In genomic region chrX:73877014-73877413, GRCm38 (mm10) we compare ENCODE assay signal across 18 mouse cellular contexts. TPM values are rescaled to one million over a fixed set of nuclear protein-coding genes. Genes with fewer than 3 reads are reported as not detected.
DNase-seq lines count a peak whose midpoint lies in the region; ATAC-seq and TF ChIP-seq lines count a peak whose summit lies in the region.
"Had no signal": no experiment of that assay in that cellular context is flagged by ENCODE, and none has a peak within 500 bp of the region (broad histone marks: within the 10 kb centered on the region; RNA-seq: fewer than 3 reads in every experiment).

No protein-coding gene starts in this region.

- no peak overlapping the region for H3K27ac ChIP-seq in midbrain, embryonic 13.5 days
- no peak overlapping the region for H3K27ac ChIP-seq in midbrain, embryonic 11.5 days (ENCODE audit: low read depth, low read length)
- no peak overlapping the region for H3K27ac ChIP-seq in forebrain, postnatal 0 days (ENCODE audit: low read depth, low read length)
- H3K27ac ChIP-seq in neural tube, embryonic 15.5 days (replicated peaks): no peak overlapping the region
- H3K27ac ChIP-seq: kidney, postnatal 0 days; left cerebral cortex, adult 2 months; limb, embryonic 12.5 days; liver, embryonic 13.5 days had no signal

- 64% methylated on average over 1 of the region's 1 CpGs for WGBS in midbrain, embryonic 13.5 days
- 94% methylated on average over 1 of the region's 1 CpGs for WGBS in midbrain, embryonic 11.5 days
- WGBS in forebrain, postnatal 0 days: 84% methylated on average over 1 of the region's 1 CpGs
- WGBS in neural tube, embryonic 15.5 days: 79% methylated on average over 1 of the region's 1 CpGs

- H3K4me2 ChIP-seq in midbrain, embryonic 13.5 days (replicated peaks): peak overlapping the region; percentile 43
- H3K4me2 ChIP-seq in midbrain, embryonic 11.5 days: no peak overlapping the region
- H3K4me2 ChIP-seq in forebrain, postnatal 0 days (ENCODE audit: low read depth): peak overlapping the region; percentile 34
- peak overlapping the region; percentile 32 for H3K4me2 ChIP-seq in neural tube, embryonic 15.5 days
- H3K4me2 ChIP-seq: limb, embryonic 12.5 days; liver, embryonic 13.5 days had no signal

- H3K4me1 ChIP-seq in midbrain, embryonic 13.5 days (replicated peaks): peaks cover 46% of the 10 kb centered on the region
- peaks cover 2% of the 10 kb centered on the region; the same call in 1 of the 2 replicates for H3K4me1 ChIP-seq in midbrain, embryonic 11.5 days (ENCODE audit: control insufficient read depth, insufficient read depth, low read length)
- H3K4me1 ChIP-seq in forebrain, postnatal 0 days (ENCODE audit: insufficient read depth): no peaks in the 10 kb centered on the region
- H3K4me1 ChIP-seq in neural tube, embryonic 15.5 days: peaks cover 18% of the 10 kb centered on the region

- H3K27me3 ChIP-seq in midbrain, embryonic 13.5 days: no peaks in the 10 kb centered on the region
- H3K27me3 ChIP-seq in midbrain, embryonic 11.5 days (ENCODE audit: control insufficient read depth, insufficient read depth, low read length): peaks cover 8% of the 10 kb centered on the region
- H3K27me3 ChIP-seq in forebrain, postnatal 0 days (ENCODE audit: insufficient read depth, low read length): no peaks in the 10 kb centered on the region
- no peaks in the 10 kb centered on the region for H3K27me3 ChIP-seq in neural tube, embryonic 15.5 days (replicated peaks)

- no peak for ATAC-seq in midbrain, embryonic 13.5 days
- ATAC-seq in midbrain, embryonic 11.5 days (ENCODE audit: low FRiP score): no peak
- ATAC-seq in forebrain, postnatal 0 days: no peak
- peak; percentile 68 for ATAC-seq in megakaryocyte progenitor cell, adult 5-6 weeks (replicated peaks; ENCODE audit: poor library complexity)
- no peak for ATAC-seq in neural tube, embryonic 15.5 days (ENCODE audit: low FRiP score)
- ATAC-seq: intestine, embryonic 16.5 days had no signal

- TF ChIP-seq CTCF in forebrain, postnatal 0 days (IDR thresholded peaks at IDR 0.05; ENCODE audit: low read depth): no peak

- no peaks in the 10 kb centered on the region for H3K9me3 ChIP-seq in midbrain, embryonic 13.5 days
- no peaks in the 10 kb centered on the region for H3K9me3 ChIP-seq in midbrain, embryonic 11.5 days (ENCODE audit: control insufficient read depth, low read length)
- H3K9me3 ChIP-seq in forebrain, postnatal 0 days (ENCODE audit: low read length): no peaks in the 10 kb centered on the region
- H3K9me3 ChIP-seq in neural tube, embryonic 15.5 days (replicated peaks): no peaks in the 10 kb centered on the region
- H3K9me3 ChIP-seq: limb, embryonic 12.5 days; liver, embryonic 13.5 days had no signal

- H3K4me3 ChIP-seq in midbrain, embryonic 13.5 days (replicated peaks): peak overlapping the region; percentile 13; the same call in 1 of the 2 replicates
- no peak overlapping the region for H3K4me3 ChIP-seq in midbrain, embryonic 11.5 days (ENCODE audit: low read depth, low read length)
- no peak overlapping the region for H3K4me3 ChIP-seq in forebrain, postnatal 0 days (ENCODE audit: low read depth, low read length)
- no peak overlapping the region for H3K4me3 ChIP-seq in neural tube, embryonic 15.5 days (replicated peaks)
- H3K4me3 ChIP-seq: left cerebral cortex, adult 2 months; limb, embryonic 12.5 days; liver, embryonic 13.5 days had no signal

- no peaks in the 10 kb centered on the region for H3K36me3 ChIP-seq in midbrain, embryonic 13.5 days
- H3K36me3 ChIP-seq in midbrain, embryonic 11.5 days (ENCODE audit: control insufficient read depth, insufficient read depth, low read length): no peaks in the 10 kb centered on the region
- no peaks in the 10 kb centered on the region for H3K36me3 ChIP-seq in forebrain, postnatal 0 days (ENCODE audit: insufficient read depth)
- no peaks in the 10 kb centered on the region for H3K36me3 ChIP-seq in neural tube, embryonic 15.5 days
- H3K36me3 ChIP-seq: limb, embryonic 12.5 days; liver, embryonic 13.5 days had no signal

- no peak for DNase-seq in midbrain, embryonic 11.5 days (ENCODE audit: low spot score, missing footprints)
- no peak for DNase-seq in forebrain, postnatal 0 days
- DNase-seq in embryo, embryonic 10.5 days (ENCODE audit: low spot score): no peak
- no peak for DNase-seq in kidney, adult 9 months
- DNase-seq in left cerebral cortex, adult 8-10 months (ENCODE audit: low spot score in 2 of 2): no peak
- DNase-seq: cerebellum, adult 9-10 months; gastrocnemius, postnatal 14 days; liver, embryonic 13.5 days; thymus, postnatal 25 days had no signal

- H3K9ac ChIP-seq in midbrain, embryonic 13.5 days (replicated peaks): no peak overlapping the region
- H3K9ac ChIP-seq in midbrain, embryonic 11.5 days (ENCODE audit: low read length): no peak overlapping the region
- 0 out of 2 replicates have a peak overlapping the region, but pooled peaks have one; percentile 18 for H3K9ac ChIP-seq in forebrain, postnatal 0 days
- H3K9ac ChIP-seq in neural tube, embryonic 15.5 days (replicated peaks): no peak overlapping the region
- H3K9ac ChIP-seq: limb, embryonic 12.5 days; liver, embryonic 13.5 days had no signal

RNA-seq across cellular contexts. Expression of gene Avpr2, which starts 14.9 kb away (rescaled TPM):
- polyA plus RNA-seq in midbrain, embryonic 13.5 days (2015; fragmentation: Nextera tagmentation; extraction: Ambion mirVana): 0.24 and 0.27 TPM in 2 replicates
- polyA plus RNA-seq in midbrain, embryonic 11.5 days (2014; fragmentation: Nextera tagmentation; extraction: Ambion mirVana): not detected in 2 replicates
- total RNA-seq in forebrain, postnatal 0 days (2014; rRNA removed): not detected in 2 replicates
- not detected in 2 replicates for polyA plus RNA-seq in forebrain, postnatal 0 days (2015; fragmentation: Nextera tagmentation; extraction: Ambion mirVana)
- total RNA-seq in megakaryocyte progenitor cell, adult 5-6 weeks (2015): not detected in 2 replicates
- total RNA-seq in megakaryocyte progenitor cell, adult 5-6 weeks (2017): 0.12 and 0.30 TPM in 2 replicates
- polyA plus RNA-seq in neural tube, embryonic 15.5 days (2015; fragmentation: Nextera tagmentation; extraction: Ambion mirVana): 0.05 and 0.20 TPM in 2 replicates
- not detected for total RNA-seq in left cerebral cortex, adult 8-10 months (2022)
- total RNA-seq: adrenal gland, adult 18-20 months; gastrocnemius, postnatal 14 days; left cerebral cortex, adult 2 months had no signal
- polyA plus RNA-seq: heart, postnatal 0 days had no signal

RNA-seq across cellular contexts. Expression of gene L1cam, which starts 18.9 kb away (rescaled TPM):
- polyA plus RNA-seq in midbrain, embryonic 13.5 days (2015; fragmentation: Nextera tagmentation; extraction: Ambion mirVana): 73.8 and 80.8 TPM in 2 replicates
- 18.3 and 21.3 TPM in 2 replicates for polyA plus RNA-seq in midbrain, embryonic 11.5 days (2014; fragmentation: Nextera tagmentation; extraction: Ambion mirVana)
- 225 and 256 TPM in 2 replicates for total RNA-seq in forebrain, postnatal 0 days (2014; rRNA removed)
- polyA plus RNA-seq in forebrain, postnatal 0 days (2015; fragmentation: Nextera tagmentation; extraction: Ambion mirVana): 75.9 and 100 TPM in 2 replicates
- 1.3 and 1.5 TPM in 2 replicates for total RNA-seq in megakaryocyte progenitor cell, adult 5-6 weeks (2015)
- 0.17 and 0.46 TPM in 2 replicates for total RNA-seq in megakaryocyte progenitor cell, adult 5-6 weeks (2017)
- 86.3 and 95.4 TPM in 2 replicates for polyA plus RNA-seq in neural tube, embryonic 15.5 days (2015; fragmentation: Nextera tagmentation; extraction: Ambion mirVana)
- 100 to 1,000 TPM; 147 to 158 (median 153) TPM for total RNA-seq in left cerebral cortex, adult 8-10 months (2022)

RNA-seq across cellular contexts. Expression of gene Arhgap4, which starts 44.7 kb away (rescaled TPM):
- polyA plus RNA-seq in midbrain, embryonic 13.5 days (2015; fragmentation: Nextera tagmentation; extraction: Ambion mirVana): 2.8 and 2.9 TPM in 2 replicates
- polyA plus RNA-seq in midbrain, embryonic 11.5 days (2014; fragmentation: Nextera tagmentation; extraction: Ambion mirVana): 1.7 and 2.1 TPM in 2 replicates
- 2.0 and 4.8 TPM in 2 replicates for total RNA-seq in forebrain, postnatal 0 days (2014; rRNA removed)
- 1.1 and 1.6 TPM in 2 replicates for polyA plus RNA-seq in forebrain, postnatal 0 days (2015; fragmentation: Nextera tagmentation; extraction: Ambion mirVana)
- 21.8 and 25.2 TPM in 2 replicates for total RNA-seq in megakaryocyte progenitor cell, adult 5-6 weeks (2015)
- total RNA-seq in megakaryocyte progenitor cell, adult 5-6 weeks (2017): 39.2 and 40.1 TPM in 2 replicates
- polyA plus RNA-seq in neural tube, embryonic 15.5 days (2015; fragmentation: Nextera tagmentation; extraction: Ambion mirVana): 3.9 and 6.3 TPM in 2 replicates
- 1 to 10 TPM; 4.3 to 5.1 (median 4.7) TPM for total RNA-seq in left cerebral cortex, adult 8-10 months (2022)

RNA-seq across cellular contexts. Expression of gene Naa10, which starts 44.7 kb away (rescaled TPM):
- 107 and 108 TPM in 2 replicates for polyA plus RNA-seq in midbrain, embryonic 13.5 days (2015; fragmentation: Nextera tagmentation; extraction: Ambion mirVana)
- 117 and 121 TPM in 2 replicates for polyA plus RNA-seq in midbrain, embryonic 11.5 days (2014; fragmentation: Nextera tagmentation; extraction: Ambion mirVana)
- total RNA-seq in forebrain, postnatal 0 days (2014; rRNA removed): 68.9 and 71.2 TPM in 2 replicates
- 92.1 and 100 TPM in 2 replicates for polyA plus RNA-seq in forebrain, postnatal 0 days (2015; fragmentation: Nextera tagmentation; extraction: Ambion mirVana)
- 115 and 125 TPM in 2 replicates for total RNA-seq in megakaryocyte progenitor cell, adult 5-6 weeks (2015)
- 169 and 186 TPM in 2 replicates for total RNA-seq in megakaryocyte progenitor cell, adult 5-6 weeks (2017)
- polyA plus RNA-seq in neural tube, embryonic 15.5 days (2015; fragmentation: Nextera tagmentation; extraction: Ambion mirVana): 110 and 123 TPM in 2 replicates
- 10 to 100 TPM; 47.7 to 62.7 (median 57.0) TPM for total RNA-seq in left cerebral cortex, adult 8-10 months (2022)

RNA-seq across cellular contexts. Expression of gene Pdzd4, which starts 52.2 kb away (rescaled TPM):
- 4.3 and 4.7 TPM in 2 replicates for polyA plus RNA-seq in midbrain, embryonic 13.5 days (2015; fragmentation: Nextera tagmentation; extraction: Ambion mirVana)
- 0.86 and 1.1 TPM in 2 replicates for polyA plus RNA-seq in midbrain, embryonic 11.5 days (2014; fragmentation: Nextera tagmentation; extraction: Ambion mirVana)
- total RNA-seq in forebrain, postnatal 0 days (2014; rRNA removed): 239 and 252 TPM in 2 replicates
- polyA plus RNA-seq in forebrain, postnatal 0 days (2015; fragmentation: Nextera tagmentation; extraction: Ambion mirVana): 3.4 and 4.0 TPM in 2 replicates
- 0.32 and 0.51 TPM in 2 replicates for total RNA-seq in megakaryocyte progenitor cell, adult 5-6 weeks (2015)
- 1.2 and 2.1 TPM in 2 replicates for total RNA-seq in megakaryocyte progenitor cell, adult 5-6 weeks (2017)
- 3.6 and 4.5 TPM in 2 replicates for polyA plus RNA-seq in neural tube, embryonic 15.5 days (2015; fragmentation: Nextera tagmentation; extraction: Ambion mirVana)
- total RNA-seq in left cerebral cortex, adult 8-10 months (2022): 100 to 1,000 TPM; 105 to 117 (median 113) TPM
